Comparison of ENCODE assay signal across 8 mouse cellular contexts in the genomic region with DNA sequence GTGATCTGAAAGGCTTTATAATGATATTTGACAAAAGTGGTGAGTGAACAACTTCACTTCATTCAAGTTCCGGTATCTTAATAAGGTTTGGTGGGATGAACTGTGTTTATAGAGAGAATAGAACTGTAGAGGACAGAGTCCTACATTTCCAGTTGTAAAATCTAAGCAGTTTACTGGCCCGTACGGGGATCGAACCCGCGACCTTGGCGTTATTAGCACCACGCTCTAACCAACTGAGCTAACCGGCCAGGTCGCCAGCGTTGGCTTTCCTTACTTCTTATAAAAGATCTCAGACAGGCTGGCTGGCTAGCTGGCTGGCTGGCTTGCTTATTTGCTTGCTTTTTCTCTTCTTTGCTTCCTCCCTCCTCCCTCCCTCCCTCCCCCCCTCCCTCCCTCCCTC. TPM values are rescaled to one million over a fixed set of nuclear protein-coding genes. Genes with fewer than 3 reads are reported as not detected.
DNase-seq lines count a peak whose midpoint lies in the region; ATAC-seq and TF ChIP-seq lines count a peak whose summit lies in the region.

No protein-coding gene starts in this region.

- peak overlapping the region; percentile 6; the same call in 1 of the 2 replicates for H3K27ac ChIP-seq in heart, embryonic 10.5 days
- no peak overlapping the region for H3K27ac ChIP-seq in kidney, embryonic 16.5 days (ENCODE audit: low read length)

- no peaks in the 10 kb centered on the region for H3K79me2 ChIP-seq in myocyte (ENCODE audit: control insufficient read depth, insufficient read depth)

- peak overlapping the region; percentile 63 for H3K4me3 ChIP-seq in heart, embryonic 10.5 days
- H3K4me3 ChIP-seq in kidney, embryonic 16.5 days (ENCODE audit: low read length), result peak overlapping the region; percentile 58
- peak overlapping the region; percentile 28 for H3K4me3 ChIP-seq in myocyte

- H3K36me3 ChIP-seq in heart, embryonic 10.5 days, result no peaks in the 10 kb centered on the region
- H3K36me3 ChIP-seq in kidney, embryonic 16.5 days (ENCODE audit: insufficient read depth, low read length), result no peaks in the 10 kb centered on the region
- H3K36me3 ChIP-seq in myocyte (ENCODE audit: control insufficient read depth, insufficient read depth), result no peaks in the 10 kb centered on the region
- H3K36me3 ChIP-seq in splenic B cell, adult 2 months (ENCODE audit: control insufficient read depth, insufficient read depth, low read length, poor library complexity, severe bottlenecking), result no peaks in the 10 kb centered on the region

- H3K4me2 ChIP-seq in kidney, embryonic 16.5 days (replicated peaks; ENCODE audit: low read depth, low read length), result peak overlapping the region; percentile 62
- no peak overlapping the region for H3K4me2 ChIP-seq in myocyte (ENCODE audit: low read depth)

- no peaks in the 10 kb centered on the region for H3K27me3 ChIP-seq in heart, embryonic 10.5 days (ENCODE audit: insufficient read depth, poor library complexity, severe bottlenecking)
- H3K27me3 ChIP-seq in kidney, embryonic 16.5 days (ENCODE audit: insufficient read depth, low read length), result no peaks in the 10 kb centered on the region
- no peaks in the 10 kb centered on the region for H3K27me3 ChIP-seq in myocyte (ENCODE audit: control insufficient read depth, insufficient read depth, insufficient read length)
- H3K27me3 ChIP-seq in splenic B cell, adult 2 months (ENCODE audit: control insufficient read depth, insufficient read depth, low read length, poor library complexity, severe bottlenecking), result no peaks in the 10 kb centered on the region

- under 1% methylated on average over 11 of the region's 11 CpGs for WGBS in heart, embryonic 10.5 days
- 1% methylated on average over 11 of the region's 11 CpGs for WGBS in kidney, embryonic 16.5 days

- no peak; the same call in 1 of the 2 replicates for ATAC-seq in monocyte, adult 5-6 weeks (replicated peaks; ENCODE audit: insufficient number of reproducible peaks, low FRiP score, low TSS enrichment, poor library complexity, severe bottlenecking)
- peak; percentile 74; the same call in 1 of the 2 replicates for ATAC-seq in kidney, embryonic 16.5 days (ENCODE audit: low FRiP score, low TSS enrichment)

- no peak for TF ChIP-seq POLR2A in myocyte (IDR thresholded peaks at IDR 0.05; ENCODE audit: insufficient read length, low read depth)

- peak; percentile 45 to 72 for DNase-seq in monocyte, adult 2 months (ENCODE audit: low read depth in 1 of 2, low spot score in 2 of 2)
- DNase-seq in embryo, embryonic 11 days, result peak; percentile 82
- peak; percentile 92 for DNase-seq in heart, embryonic 10.5 days (ENCODE audit: low spot score)
- peak; percentile 89 for DNase-seq in liver
- peak; percentile 72 for DNase-seq in splenic B cell, adult 2 months (ENCODE audit: low read depth, low spot score)

- no peaks in the 10 kb centered on the region for H3K9me3 ChIP-seq in heart, embryonic 10.5 days
- no peaks in the 10 kb centered on the region for H3K9me3 ChIP-seq in kidney, embryonic 16.5 days (ENCODE audit: low read length)

- H3ac ChIP-seq in myocyte (ENCODE audit: control insufficient read depth, insufficient read length), result no peak overlapping the region

- H3K9ac ChIP-seq in kidney, embryonic 16.5 days (replicated peaks; ENCODE audit: low read length), result no peak overlapping the region; the same call in 1 of the 2 replicates

- H3K4me1 ChIP-seq in heart, embryonic 10.5 days, result peaks cover 11% of the 10 kb centered on the region
- H3K4me1 ChIP-seq in kidney, embryonic 16.5 days (ENCODE audit: insufficient read depth, low read length), result no peaks in the 10 kb centered on the region

TF ChIP-seq in myocyte, 11 proteins besides CTCF, POLR2A, EP300 and RAD21:
- no peak for TF ChIP-seq TCF12 (IDR thresholded peaks at IDR 0.05; ENCODE audit: insufficient read depth, poor library complexity, severe bottlenecking)
- TF ChIP-seq USF1 (IDR thresholded peaks at IDR 0.05; ENCODE audit: low read depth), result no peak
- no peak for TF ChIP-seq REST (IDR thresholded peaks at IDR 0.05; ENCODE audit: insufficient read depth, insufficient read length)

RNA-seq across cellular contexts. Expression of gene Hist1h2br, which starts 21.6 kb away (rescaled TPM):
- 18.5 to 55.6 TPM (median 45.1 TPM) in 3 replicates for total RNA-seq in monocyte, adult 5-6 weeks (2017)
- polyA plus RNA-seq in heart, embryonic 10.5 days (2016; fragmentation: Nextera tagmentation; extraction: Ambion mirVana), result 9.9 and 15.3 TPM in 2 replicates
- polyA plus RNA-seq in kidney, embryonic 16.5 days (2015; fragmentation: Nextera tagmentation; extraction: Ambion mirVana), result 22.6 and 26.0 TPM in 2 replicates
- 71.7 TPM for polyA plus RNA-seq in myocyte (2012; fragmentation: generic; extraction: Trizol)

RNA-seq across cellular contexts. Expression of gene Hist1h2ap, which starts 21.8 kb away (rescaled TPM):
- total RNA-seq in monocyte, adult 5-6 weeks (2017), result 9.0 to 155 TPM (median 73.9 TPM) in 3 replicates
- polyA plus RNA-seq in heart, embryonic 10.5 days (2016; fragmentation: Nextera tagmentation; extraction: Ambion mirVana), result 2,387 and 3,574 TPM in 2 replicates
- polyA plus RNA-seq in kidney, embryonic 16.5 days (2015; fragmentation: Nextera tagmentation; extraction: Ambion mirVana), result 2,785 and 3,191 TPM in 2 replicates
- polyA plus RNA-seq in myocyte (2012; fragmentation: generic; extraction: Trizol), result 730 TPM

RNA-seq across cellular contexts. Expression of gene Hist1h4n, which starts 23.1 kb away (rescaled TPM):
- total RNA-seq in monocyte, adult 5-6 weeks (2017), result 19.1 to 188 TPM (median 85.7 TPM) in 3 replicates
- 3.8 and 9.2 TPM in 2 replicates for polyA plus RNA-seq in heart, embryonic 10.5 days (2016; fragmentation: Nextera tagmentation; extraction: Ambion mirVana)
- 13.6 and 14.5 TPM in 2 replicates for polyA plus RNA-seq in kidney, embryonic 16.5 days (2015; fragmentation: Nextera tagmentation; extraction: Ambion mirVana)
- 19.7 TPM for polyA plus RNA-seq in myocyte (2012; fragmentation: generic; extraction: Trizol)

RNA-seq across cellular contexts. Expression of gene Hist1h4m, which starts 43.6 kb away (rescaled TPM):
- 43.0 to 386 TPM (median 131 TPM) in 3 replicates for total RNA-seq in monocyte, adult 5-6 weeks (2017)
- polyA plus RNA-seq in heart, embryonic 10.5 days (2016; fragmentation: Nextera tagmentation; extraction: Ambion mirVana), result not detected in 2 replicates
- not detected in 2 replicates for polyA plus RNA-seq in kidney, embryonic 16.5 days (2015; fragmentation: Nextera tagmentation; extraction: Ambion mirVana)
- polyA plus RNA-seq in myocyte (2012; fragmentation: generic; extraction: Trizol), result not detected

RNA-seq across cellular contexts. Expression of gene Hist1h2ao, which starts 44.9 kb away (rescaled TPM):
- 114 TPM in 1 of 3 replicates, not detected in the others for total RNA-seq in monocyte, adult 5-6 weeks (2017)
- not detected in 2 replicates for polyA plus RNA-seq in heart, embryonic 10.5 days (2016; fragmentation: Nextera tagmentation; extraction: Ambion mirVana)
- polyA plus RNA-seq in kidney, embryonic 16.5 days (2015; fragmentation: Nextera tagmentation; extraction: Ambion mirVana), result 2.1 TPM in 1 of 2 replicates, not detected in the other
- polyA plus RNA-seq in myocyte (2012; fragmentation: generic; extraction: Trizol), result not detected
